ENCODE assay signal across 15 mouse cellular contexts in genomic region chr11:54336165-54336707, GRCm38 (mm10). TPM values are rescaled to one million over a fixed set of nuclear protein-coding genes. Genes with fewer than 3 reads are reported as not detected.
A peak's percentile ranks its signal among the peaks of the same experiment; 100 is the strongest.
DNase-seq lines count a peak whose midpoint lies in the region; ATAC-seq and TF ChIP-seq lines count a peak whose summit lies in the region.
"Had no signal": no experiment of that assay in that cellular context is flagged by ENCODE, and none has a peak within 500 bp of the region (broad histone marks: within the 10 kb centered on the region; RNA-seq: fewer than 3 reads in every experiment).

No protein-coding gene starts in this region.

- H3K27ac ChIP-seq in thymus, adult 2 months (ENCODE audit: control insufficient read depth, insufficient read depth, low read length) = no peak overlapping the region

- peaks cover 7% of the 10 kb centered on the region for H3K4me1 ChIP-seq in thymus, adult 2 months (replicated peaks; ENCODE audit: control insufficient read depth, insufficient read depth, low read length)

- ATAC-seq in hematopoietic stem cell, adult 5-6 weeks (replicated peaks in 1 of 2; ENCODE audit: insufficient read depth in 1 of 2, low FRiP score in 2 of 2, low TSS enrichment in 1 of 2, low read depth in 1 of 2, poor library complexity in 2 of 2, severe bottlenecking in 2 of 2) = peak; percentile 65 to 77
- ATAC-seq: Patski had no signal

- H3K36me3 ChIP-seq in thymus, adult 2 months (ENCODE audit: control insufficient read depth, insufficient read depth, low read length) = no peaks in the 10 kb centered on the region

- intact Hi-C loops in heart, postnatal 14 days (cut with DNase I) = no loop called here

- H3K4me3 ChIP-seq in thymus, adult 2 months (ENCODE audit: control insufficient read depth, insufficient read depth, low read length) = no peak overlapping the region

- H3K27me3 ChIP-seq in thymus, adult 2 months (ENCODE audit: control insufficient read depth, insufficient read depth, low read length) = no peaks in the 10 kb centered on the region

- WGBS in thymus, adult 2 months = 7% methylated on average over 13 of the region's 13 CpGs

- no peak for TF ChIP-seq POLR2A in thymus, adult 2 months (IDR thresholded peaks at IDR 0.05; ENCODE audit: control insufficient read depth, extremely low read depth, insufficient read depth, low read length, poor library complexity)

- peak; percentile 6 for DNase-seq in thymus, adult 2 months
- no peak for DNase-seq in thymus, adult 18-20 months
- peak; percentile 82 for DNase-seq in cerebellum, adult 9-11 months
- DNase-seq in thymus, postnatal 4 days = peak; percentile 36
- DNase-seq in heart, postnatal 14 days = no peak
- DNase-seq in embryo, embryonic 9.5 days (ENCODE audit: extremely low spot score) = no peak
- DNase-seq: adrenal gland, postnatal 36 days; heart, postnatal 4 days; lung, adult 18-20 months had no signal

- no peak for TF ChIP-seq CTCF in thymus, adult 2 months (IDR thresholded peaks at IDR 0.05; ENCODE audit: borderline replicate concordance, control insufficient read depth, extremely low read depth, insufficient read depth, low read length, poor library complexity)

RNA-seq across cellular contexts. Expression of gene Acsl6, which starts 32.6 kb away (rescaled TPM):
- polyA plus RNA-seq in thymus, adult 2 months (2012; rRNA removed) = 0.27 and 0.40 TPM in 2 replicates
- total RNA-seq in hematopoietic stem cell, adult 5-6 weeks (2017) = 0.44 and 5.1 TPM in 2 replicates
- 1 to 10 TPM; 1.2 to 1.5 TPM for total RNA-seq in heart, postnatal 14 days (2021)

RNA-seq across cellular contexts. Expression of gene Meikin, which starts 34.2 kb away (rescaled TPM):
- not detected in 2 replicates for polyA plus RNA-seq in thymus, adult 2 months (2012; rRNA removed)
- total RNA-seq in hematopoietic stem cell, adult 5-6 weeks (2017) = not detected in 2 replicates
- total RNA-seq in heart, postnatal 14 days (2021) = not detected
- total RNA-seq: adrenal gland, postnatal 36 days; heart, postnatal 4 days; left cerebral cortex, postnatal 25 days had no signal
- polyA plus RNA-seq: embryonic facial prominence, embryonic 11.5 days; kidney, embryonic 14.5 days; Patski; small intestine, adult 2 months had no signal

Comparison
In these comparisons a context has a peak if more than half of its experiments do, and no peak if none do; other contexts are left out.
1. DNase-seq: peak in thymus, adult 2 months (single experiment), cerebellum, adult 9-11 months (single experiment) and thymus, postnatal 4 days (single experiment); none in thymus, adult 18-20 months (0 of 2), heart, postnatal 14 days (0 of 2) and embryo, embryonic 9.5 days (single experiment).